Mouse (Mus musculus) liver, embryonic 11.5 days (tissue): ENCODE data around the gene Atf1. TPM values are rescaled to one million over a fixed set of nuclear protein-coding genes. Genes with fewer than 3 reads are reported as not detected.
A peak's percentile ranks its signal among the peaks of the same experiment; 100 is the strongest.
"Not testable (repeated sequence)": the region's sequence is repeated elsewhere in the genome, so short reads cannot be mapped to it uniquely, and the experiment has no call there.

Experiments used
- ATAC-seq: fragments of 200-750 bp; cut with Nextera tagmentation; replicated peaks from 2 replicates; pipeline ENCODE4 v1.8.0; 2017; ENCODE audit warnings: moderate number of reproducible peaks, mild to moderate bottlenecking, moderate TSS enrichment, moderate library complexity; ENCODE audit not compliant: low FRiP score
- DNase-seq: peaks from one replicate; pipeline ENCODE4 v3.0.0-alpha.2; 2017; ENCODE audit warnings: low spot score
- H3K27ac ChIP-seq: fragments of 300-500 bp; sonication (generic); 2 replicates; pipeline ENCODE4 v1.5.1; 2014; ENCODE audit warnings: mild to moderate bottlenecking, low read depth, low read length, control low read depth
- H3K27me3 ChIP-seq: fragments of 300-500 bp; sonication (generic); replicated peaks from 2 replicates; pipeline ENCODE4 v1.6.1; 2014; ENCODE audit warnings: low read length, mixed read lengths; ENCODE audit not compliant: control insufficient read depth, insufficient read depth
- H3K36me3 ChIP-seq: fragments of 300-500 bp; sonication (generic); 2 replicates; pipeline ENCODE4 v1.6.1; 2014; ENCODE audit warnings: mild to moderate bottlenecking, low read length, moderate library complexity, mixed read lengths; ENCODE audit not compliant: control insufficient read depth, insufficient read depth
- H3K4me1 ChIP-seq: fragments of 300-500 bp; sonication (generic); replicated peaks from 2 replicates; pipeline ENCODE4 v1.6.1; 2014; ENCODE audit warnings: low read length, mixed read lengths; ENCODE audit not compliant: control insufficient read depth, insufficient read depth
- H3K4me2 ChIP-seq: fragments of 300-500 bp; sonication (generic); 2 replicates; pipeline ENCODE4 v1.6.1; 2014; ENCODE audit warnings: mild to moderate bottlenecking, control low read depth, moderate library complexity
- H3K4me3 ChIP-seq: fragments of 300-500 bp; sonication (generic); 2 replicates; pipeline ENCODE4 v1.5.1; 2014; ENCODE audit warnings: low read depth, low read length, control low read depth
- H3K9ac ChIP-seq: fragments of 300-500 bp; sonication (generic); 2 replicates; pipeline ENCODE4 v1.6.1; 2014; ENCODE audit warnings: low read depth, low read length, control low read depth
- H3K9me3 ChIP-seq: fragments of 300-500 bp; sonication (generic); 2 replicates; pipeline ENCODE4 v1.6.1; 2016; ENCODE audit warnings: low read length, inconsistent platforms, mixed read lengths; ENCODE audit not compliant: control insufficient read depth
- WGBS: fragments of 180-500 bp; shearing (Covaris S2); extraction: QIAGEN DNeasy Blood & Tissue Kit; methylation state at CpG from one replicate; pipeline ENCODE4 v1.1.7; 2014; 5-methylcytosine and 5-hydroxymethylcytosine counted together
- polyA plus RNA-seq: library from polyadenylated mRNA; unstranded; fragments of >200 nt; fragmentation: Nextera tagmentation; extraction: Ambion mirVana; gene quantifications from 2 replicates; pipeline ENCODE4 v1.2.1, GENCODE M21; 2014

Atf1 gene
- polyA plus RNA-seq, 1 experiment from 2014 or later: 62.9 TPM

GRCm38 (mm10) chr15:100301556-100301955 lies 73.9 kb downstream of the Atf1 start:
- H3K4me2 ChIP-seq: no peak overlapping the region
- no peak overlapping the region for H3K9ac ChIP-seq
- 81% methylated on average over 15 of the region's 15 CpGs for WGBS
- DNase-seq: no peak
- H3K36me3 ChIP-seq: no peaks in the 10 kb centered on the region
- H3K4me3 ChIP-seq: no peak overlapping the region
- peaks cover 23% of the 10 kb centered on the region for H3K4me1 ChIP-seq
- no peak for ATAC-seq
- H3K9me3 ChIP-seq: no peaks in the 10 kb centered on the region
- H3K27ac ChIP-seq: no peak overlapping the region
- H3K27me3 ChIP-seq: no peaks in the 10 kb centered on the region

- WGBS: 51% methylated on average over 8 of the region's 8 CpGs
- Histone ChIP-seq H3K4me3 (peak overlapping the region; percentile 61), H3K36me3 (no peaks in the 10 kb centered on the region), H3K27me3 (no peaks in the 10 kb centered on the region), H3K4me1 (peaks cover 23% of the 10 kb centered on the region), H3K9me3 (no peaks in the 10 kb centered on the region), H3K4me2 (peak overlapping the region; percentile 87), H3K27ac (peak overlapping the region; percentile 82; the same call in 1 of the 2 replicates), H3K9ac (no peak overlapping the region)
- DNase-seq (no peak), ATAC-seq (no peak)
Observed at GRCm38 (mm10) chr15:100303428-100304018, 75.9 kb downstream of the Atf1 start.

GRCm38 (mm10) chr15:100304019-100304991 lies 76.7 kb downstream of the Atf1 start, which contains the start of gene Mettl7a1:
Gene Mettl7a1 (plus strand): TSS chr15:100304140.
- Histone ChIP-seq H3K27ac (peak within 1 kb of the TSS; percentile 82), H3K27me3 (no peaks in the 10 kb centered on the region), H3K9ac (peak within 1 kb of the TSS; percentile 70), H3K4me2 (peak within 1 kb of the TSS; percentile 87), H3K4me1 (peaks cover 23% of the 10 kb centered on the region), H3K36me3 (no peaks in the 10 kb centered on the region), H3K4me3 (peak within 1 kb of the TSS; percentile 61), H3K9me3 (no peaks in the 10 kb centered on the region)
- peak; percentile 72 for DNase-seq
- WGBS: 2% methylated on average over 25 of the region's 30 CpGs
- ATAC-seq: peak; percentile 75

- Histone ChIP-seq H3K9me3 (no peaks in the 10 kb centered on the region), H3K9ac (no peak overlapping the region), H3K4me1 (peaks cover 17% of the 10 kb centered on the region), H3K4me3 (peak overlapping the region; percentile 7; the same call in 1 of the 2 replicates), H3K27me3 (no peaks in the 10 kb centered on the region), H3K27ac (no peak overlapping the region), H3K4me2 (no peak overlapping the region; the same call in 1 of the 2 replicates), H3K36me3 (no peaks in the 10 kb centered on the region)
- WGBS: 69% methylated on average over 2 of the region's 2 CpGs
- DNase-seq (no peak), ATAC-seq (no peak)
Observed at GRCm38 (mm10) chr15:100306201-100306600, 78.6 kb downstream of the Atf1 start.

- not testable (repeated sequence) for H3K36me3 ChIP-seq, H3K9me3 ChIP-seq, H3K27ac ChIP-seq, H3K9ac ChIP-seq, DNase-seq, H3K27me3 ChIP-seq, ATAC-seq, H3K4me3 ChIP-seq, H3K4me2 ChIP-seq
- WGBS: 35% methylated on average over 10 of the region's 11 CpGs
- H3K4me1 ChIP-seq: peaks cover 17% of the 10 kb centered on the region
Observed at GRCm38 (mm10) chr15:100307438-100308096, 79.9 kb downstream of the Atf1 start.

Other genes with a start within 250 kb of the Atf1 start
- gene Dip2b, start 189.2 kb upstream of the Atf1 start, polyA plus RNA-seq: 10.0 and 10.4 TPM in 2 replicates
- not detected in 2 replicates for gene Tmprss12, start 53.0 kb downstream of the Atf1 start, polyA plus RNA-seq
- gene Mettl7a1, start 76.3 kb downstream of the Atf1 start, polyA plus RNA-seq: 4.4 and 5.7 TPM in 2 replicates
- gene Mettl7a3, start 107.1 kb downstream of the Atf1 start, polyA plus RNA-seq: not detected in 2 replicates
- gene Methig1, start 125.3 kb downstream of the Atf1 start, polyA plus RNA-seq: not detected in 2 replicates
- not detected in 2 replicates for gene Mettl7a2, start 125.4 kb downstream of the Atf1 start, polyA plus RNA-seq
- not detected in 2 replicates for gene Higd1c, start 136.7 kb downstream of the Atf1 start, polyA plus RNA-seq
- gene Gm5475, start 194.3 kb downstream of the Atf1 start, polyA plus RNA-seq: 0.10 TPM in 1 of 2 replicates, not detected in the other
- gene Slc11a2, start 197.3 kb downstream of the Atf1 start, polyA plus RNA-seq: 51.2 and 55.4 TPM in 2 replicates
- gene Letmd1, start 241.2 kb downstream of the Atf1 start, polyA plus RNA-seq: 34.2 and 36.0 TPM in 2 replicates